Mouse (Mus musculus) E14TG2a.4 (cell line): ENCODE data around the gene Pdzk1ip1.

Experiments used
- H3K27me3 ChIP-seq: 2 replicates; pipeline ENCODE4 v1.6.1; 2014; ENCODE audit warnings: low read length, control low read depth; ENCODE audit not compliant: insufficient read depth
- H3K36me3 ChIP-seq: 2 replicates; pipeline ENCODE4 v1.6.1; 2014; ENCODE audit warnings: low read length, control low read depth; ENCODE audit not compliant: insufficient read depth
- H3K4me1 ChIP-seq: replicated peaks from 2 replicates; pipeline ENCODE4 v1.6.1; 2014; ENCODE audit warnings: low read depth, low read length, control low read depth
- H3K4me3 ChIP-seq: replicated peaks from 2 replicates; pipeline ENCODE4 v1.5.1; 2014; ENCODE audit warnings: mild to moderate bottlenecking, low read length
- H3K9me3 ChIP-seq: 2 replicates; pipeline ENCODE4 v1.6.1; 2014; ENCODE audit warnings: low read length, control low read depth
- CTCF ChIP-seq: conservative IDR thresholded peaks from 2 replicates; pipeline ENCODE4 v1.5.1; 2014; ENCODE audit warnings: low read length
- NANOG ChIP-seq: IDR thresholded peaks from 2 replicates; pipeline ENCODE4 v1.6.1; 2014; ENCODE audit warnings: borderline replicate concordance, low read length, mixed read lengths
- POU5F1 ChIP-seq: IDR thresholded peaks from 2 replicates; pipeline ENCODE4 v1.6.1; 2014; ENCODE audit warnings: low read length, borderline replicate concordance

The Pdzk1ip1 gene

GRCm38 (mm10) chr4:115095671-115096434 lies 7.3 kb downstream of the Pdzk1ip1 start:
- TF ChIP-seq NANOG (no peak), POU5F1 (no peak), CTCF (no peak)

GRCm38 (mm10) chr4:115096435-115097145 lies 8.1 kb downstream of the Pdzk1ip1 start:
- H3K27me3 ChIP-seq: peaks cover 58% of the 10 kb centered on the region
- H3K4me3 ChIP-seq: peak overlapping the region; percentile 70
- H3K4me1 ChIP-seq: peaks cover 45% of the 10 kb centered on the region
- H3K9me3 ChIP-seq: no peaks in the 10 kb centered on the region
- no peaks in the 10 kb centered on the region for H3K36me3 ChIP-seq
- TF ChIP-seq CTCF (no peak), NANOG (no peak), POU5F1 (no peak)

More at GRCm38 (mm10) chr4:115095671-115096434, 7.3 kb downstream of the Pdzk1ip1 start:
- H3K4me3 ChIP-seq: peak overlapping the region; percentile 70
- peaks cover 58% of the 10 kb centered on the region for H3K27me3 ChIP-seq
- peaks cover 45% of the 10 kb centered on the region for H3K4me1 ChIP-seq
- H3K36me3 ChIP-seq: no peaks in the 10 kb centered on the region
- no peaks in the 10 kb centered on the region for H3K9me3 ChIP-seq

- H3K4me3 ChIP-seq: no peak overlapping the region; the same call in 1 of the 2 replicates
Measured at GRCm38 (mm10) chr4:115097146-115097496, 8.6 kb downstream of the Pdzk1ip1 start.

DNA sequence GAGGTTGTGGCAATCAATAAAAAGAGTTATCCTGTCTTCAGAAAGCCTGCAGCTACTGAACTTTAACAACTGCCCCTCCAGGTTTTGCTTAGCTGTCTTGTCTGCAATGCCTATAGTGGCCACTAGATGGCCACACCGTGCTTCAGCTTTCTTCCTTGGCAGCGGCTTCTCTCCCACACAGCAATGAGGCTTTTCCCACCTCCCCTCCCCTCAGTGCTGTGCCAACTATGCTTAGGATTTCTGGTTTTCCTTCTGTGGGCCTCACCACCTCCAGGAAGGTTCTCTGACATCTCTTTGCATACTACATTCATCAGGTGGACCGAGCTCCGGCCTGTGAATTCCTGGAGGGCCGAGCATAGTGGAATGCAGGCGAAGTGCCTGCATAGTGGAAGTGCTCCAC lies 13.2 kb downstream of the Pdzk1ip1 start:
- H3K4me3 ChIP-seq: no peak overlapping the region
- H3K9me3 ChIP-seq: no peaks in the 10 kb centered on the region
- H3K27me3 ChIP-seq: peaks cover 10% of the 10 kb centered on the region
- TF ChIP-seq CTCF: peak; percentile 98
- TF ChIP-seq NANOG: no peak
- H3K36me3 ChIP-seq: no peaks in the 10 kb centered on the region
- H3K4me1 ChIP-seq: peaks cover 9% of the 10 kb centered on the region

More at GRCm38 (mm10) chr4:115097146-115097496, 8.6 kb downstream of the Pdzk1ip1 start:
- peaks cover 45% of the 10 kb centered on the region for H3K4me1 ChIP-seq
- no peaks in the 10 kb centered on the region for H3K36me3 ChIP-seq
- no peaks in the 10 kb centered on the region for H3K9me3 ChIP-seq
- TF ChIP-seq POU5F1 (no peak), NANOG (no peak), CTCF (peak; percentile 57)
- H3K27me3 ChIP-seq: peaks cover 52% of the 10 kb centered on the region

- Histone ChIP-seq H3K4me3 (no peak overlapping the region), H3K9me3 (no peaks in the 10 kb centered on the region), H3K4me1 (no peaks in the 10 kb centered on the region), H3K27me3 (peaks cover 7% of the 10 kb centered on the region; the same call in 1 of the 2 replicates), H3K36me3 (no peaks in the 10 kb centered on the region)
- TF ChIP-seq CTCF: no peak
- no peak for TF ChIP-seq POU5F1
- no peak for TF ChIP-seq NANOG
Measured at GRCm38 (mm10) chr4:115103510-115103909, 15.0 kb downstream of the Pdzk1ip1 start.

DNA sequence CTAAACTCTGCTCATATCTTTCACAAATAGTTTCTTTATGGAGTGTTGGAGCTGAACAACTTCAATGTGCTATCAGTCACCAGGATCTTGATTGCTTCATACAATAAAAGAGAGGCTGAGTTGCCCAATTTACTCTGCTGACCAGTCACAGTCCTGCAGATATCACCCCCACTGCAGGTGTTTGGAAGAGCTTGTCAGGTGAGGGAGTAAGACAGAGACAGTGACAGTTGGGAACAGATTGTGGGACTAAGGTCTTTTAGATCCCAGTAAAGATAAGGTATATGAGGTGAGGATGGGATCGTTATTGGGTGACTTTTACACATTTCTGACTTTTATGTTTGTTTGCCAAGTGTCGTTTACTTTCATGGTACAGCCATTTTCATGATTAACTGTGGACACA lies 22.7 kb downstream of the Pdzk1ip1 start:
- no peaks in the 10 kb centered on the region for H3K36me3 ChIP-seq
- no peaks in the 10 kb centered on the region for H3K4me1 ChIP-seq
- no peaks in the 10 kb centered on the region for H3K9me3 ChIP-seq
- H3K27me3 ChIP-seq: 0 out of 2 replicates have a peak, but pooled peaks cover 4% of the 10 kb centered on the region
- TF ChIP-seq NANOG: no peak
- no peak for TF ChIP-seq CTCF
- no peak for TF ChIP-seq POU5F1
- no peak overlapping the region for H3K4me3 ChIP-seq

GRCm38 (mm10) chr4:115113266-115113665 lies 24.8 kb downstream of the Pdzk1ip1 start:
- no peaks in the 10 kb centered on the region for H3K9me3 ChIP-seq
- no peak overlapping the region for H3K4me3 ChIP-seq
- TF ChIP-seq NANOG (no peak), CTCF (no peak), POU5F1 (no peak)
- H3K36me3 ChIP-seq: no peaks in the 10 kb centered on the region
- H3K27me3 ChIP-seq: 0 out of 2 replicates have a peak, but pooled peaks cover 4% of the 10 kb centered on the region
- no peaks in the 10 kb centered on the region for H3K4me1 ChIP-seq

DNA sequence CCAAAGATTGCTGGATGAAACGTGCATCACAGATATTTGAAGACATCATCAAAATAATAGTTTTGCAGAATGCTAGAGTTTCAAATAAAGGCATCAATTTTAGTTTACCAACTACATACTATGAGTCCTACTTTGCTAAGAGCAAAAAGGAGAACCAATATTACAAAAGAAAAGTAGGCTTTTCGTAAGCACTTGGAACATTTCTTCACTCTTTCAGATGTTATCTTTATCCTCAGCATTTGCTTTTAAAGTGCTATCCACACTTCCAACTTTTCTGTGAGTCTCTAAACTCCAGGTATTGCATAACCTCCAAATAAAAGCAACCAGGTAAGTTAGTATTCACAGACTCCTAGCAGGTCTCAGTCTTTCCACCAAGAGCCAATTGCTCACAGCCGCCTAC lies 31.1 kb downstream of the Pdzk1ip1 start:
- H3K9me3 ChIP-seq: no peaks in the 10 kb centered on the region
- TF ChIP-seq POU5F1: no peak
- TF ChIP-seq CTCF: no peak
- no peak for TF ChIP-seq NANOG
- no peak overlapping the region for H3K4me3 ChIP-seq
- H3K4me1 ChIP-seq: no peaks in the 10 kb centered on the region
- H3K27me3 ChIP-seq: no peaks in the 10 kb centered on the region
- H3K36me3 ChIP-seq: no peaks in the 10 kb centered on the region
